Mouse (Mus musculus) natural killer cell, adult 2 months (primary cell): ENCODE measurements around the gene Mettl27.
"Not testable (repeated sequence)": the region's sequence is repeated elsewhere in the genome, so short reads cannot be mapped to it uniquely, and the experiment has no call there.

Source experiments
- DNase-seq, 2 experiments: peaks; one replicate each; pipeline ENCODE4 v3.0.0; 2022; ENCODE audit warnings: low spot score in 2 of 2

Gene Mettl27

GRCm38 (mm10) chr5:134920106-134920687 is 12.0 kb upstream of the Mettl27 start:
- DNase-seq: no peak

GRCm38 (mm10) chr5:134921106-134921505 is 11.1 kb upstream of the Mettl27 start:
- no peak for DNase-seq

DNA sequence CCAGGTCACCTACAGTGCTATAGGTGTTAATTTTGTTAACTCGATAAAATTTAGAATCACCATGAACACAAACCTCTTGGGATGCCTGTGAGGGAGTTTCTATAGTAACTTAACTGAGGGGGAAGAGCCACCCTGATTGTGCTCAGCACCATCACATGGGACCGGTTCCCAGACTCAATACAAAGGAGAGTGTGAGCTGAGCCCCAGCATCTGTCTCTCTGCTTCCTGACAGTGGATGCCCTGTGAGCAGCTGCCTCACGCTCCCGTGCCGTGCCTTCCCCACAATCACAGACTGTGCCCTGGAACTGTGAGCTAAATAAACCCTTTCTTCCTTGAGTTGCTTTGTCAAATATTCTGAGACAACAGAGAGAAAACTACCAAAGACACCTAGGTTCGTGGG is 9.0 kb upstream of the Mettl27 start:
- no peak for DNase-seq

DNA sequence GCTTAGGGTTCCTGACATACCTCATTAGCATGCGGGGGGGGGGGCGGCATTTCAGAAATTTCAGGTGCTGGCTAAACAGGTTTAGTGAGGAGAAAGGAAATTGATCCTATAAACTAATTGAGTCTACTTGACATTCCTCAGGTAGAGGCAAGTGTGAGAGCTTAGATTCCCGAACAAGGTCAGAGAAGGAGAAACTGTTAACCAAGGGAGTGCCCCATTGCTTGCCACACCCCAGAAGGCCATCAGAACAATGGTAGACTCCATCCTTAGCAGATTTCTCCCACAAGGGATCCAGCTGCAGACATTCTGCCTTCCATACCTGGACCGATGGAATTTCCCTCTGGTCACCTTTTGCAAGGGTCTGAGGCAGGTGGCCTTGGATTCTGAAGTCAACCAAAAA is 5.4 kb upstream of the Mettl27 start:
- DNase-seq: no peak

DNA sequence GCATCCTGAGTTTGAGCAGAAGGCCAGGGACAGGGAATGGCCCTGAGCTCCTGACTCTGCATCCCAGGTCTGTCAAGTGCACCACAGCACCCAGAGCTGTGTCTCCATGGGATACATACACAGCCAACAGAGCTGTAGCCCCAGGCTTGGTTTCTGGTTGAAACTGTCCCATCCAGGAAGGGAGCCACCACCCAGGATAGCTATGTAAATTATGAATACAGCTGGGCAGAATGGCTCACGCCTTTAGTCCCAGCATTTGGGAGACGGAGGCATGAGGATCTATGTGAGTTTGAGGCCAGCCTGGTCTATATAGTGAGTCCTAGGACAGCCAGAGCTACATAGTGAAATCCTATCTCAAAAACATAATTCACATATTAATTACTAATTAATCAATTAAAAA is 2.2 kb upstream of the Mettl27 start:
- DNase-seq: no peak

- DNase-seq: peak; percentile 72 to 74
Observed at GRCm38 (mm10) chr5:134932903-134933276, 722 bp downstream of the Mettl27 start.

DNA sequence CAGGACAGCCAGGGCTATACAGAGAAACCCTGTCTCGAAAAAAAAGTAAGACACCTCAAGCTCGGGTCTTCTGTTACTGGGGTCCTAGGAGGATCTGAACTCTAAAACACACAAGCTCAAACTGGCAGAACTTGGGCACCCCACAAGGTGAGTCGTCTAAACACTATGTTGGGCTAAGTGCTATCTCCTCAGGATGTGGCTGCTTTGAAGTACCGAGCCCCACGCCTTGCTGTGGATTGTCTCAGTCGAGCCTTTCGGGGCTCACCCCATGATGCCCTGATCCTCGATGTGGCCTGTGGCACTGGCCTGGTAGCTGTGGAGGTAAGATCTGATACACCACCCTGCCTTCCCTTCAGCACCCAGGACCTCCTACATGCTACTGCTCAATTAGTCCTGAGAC is 1.1 kb downstream of the Mettl27 start:
- peak; percentile 62 to 66 for DNase-seq

DNA sequence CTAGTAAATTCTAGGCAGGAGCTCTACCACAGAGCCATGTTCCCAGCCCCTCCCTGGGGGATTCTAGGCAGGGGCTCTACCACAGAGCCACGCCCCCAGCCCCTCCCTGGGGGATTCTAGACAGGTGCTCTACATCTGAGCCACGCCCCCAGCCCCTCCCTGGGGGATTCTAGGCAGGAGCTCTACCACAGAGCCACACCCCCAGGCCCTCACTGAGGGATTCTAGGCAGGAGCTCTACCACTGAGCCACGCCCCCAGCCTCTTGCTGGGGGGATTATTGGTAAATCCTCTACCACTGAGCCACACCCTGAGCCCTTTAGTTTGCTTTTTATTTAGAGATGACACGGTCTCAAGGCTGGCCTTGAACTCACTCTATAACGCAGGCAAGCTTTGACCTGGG is 1.5 kb downstream of the Mettl27 start:
- not testable (repeated sequence) for DNase-seq

DNA sequence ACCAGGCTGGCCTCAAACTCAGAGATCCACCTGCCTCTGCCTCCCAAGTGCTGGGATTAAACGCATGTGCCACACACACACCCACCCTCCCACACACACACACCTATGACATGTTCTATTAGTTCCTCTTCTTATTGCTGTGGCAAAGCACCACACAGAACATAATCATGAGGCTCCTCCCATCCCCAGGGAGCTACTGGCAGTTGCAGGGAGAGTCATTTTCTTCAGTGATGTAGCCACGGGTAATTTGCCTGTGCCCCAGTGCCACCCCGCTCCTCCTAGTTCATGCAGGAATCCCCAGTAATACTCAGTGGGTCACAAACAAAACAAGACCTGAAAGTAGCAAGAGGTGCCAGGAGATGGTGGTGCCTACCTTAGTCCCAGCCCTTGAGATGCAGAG is 2.5 kb downstream of the Mettl27 start:
- DNase-seq: peak in 1 of 2 experiments; percentile 32

DNA sequence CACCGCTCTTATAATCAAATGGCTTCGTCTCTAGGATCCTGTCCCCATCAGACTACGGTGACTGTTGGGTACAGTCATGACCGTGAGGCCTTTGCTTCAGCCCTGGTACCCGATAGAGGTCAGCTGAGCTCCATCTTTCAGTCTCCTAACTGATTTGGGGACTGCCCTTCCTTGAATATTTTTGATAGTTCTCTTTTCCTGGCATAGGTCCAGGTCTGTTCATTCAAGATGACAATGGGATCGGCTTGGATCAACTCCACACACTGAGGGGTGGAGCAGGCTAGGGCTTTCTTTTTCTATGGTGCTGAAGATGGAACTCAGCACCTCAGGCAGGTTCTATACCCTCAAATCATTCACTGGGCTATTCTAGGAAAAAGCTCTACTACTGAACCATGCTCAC is 3.9 kb downstream of the Mettl27 start:
- DNase-seq: no peak

DNA sequence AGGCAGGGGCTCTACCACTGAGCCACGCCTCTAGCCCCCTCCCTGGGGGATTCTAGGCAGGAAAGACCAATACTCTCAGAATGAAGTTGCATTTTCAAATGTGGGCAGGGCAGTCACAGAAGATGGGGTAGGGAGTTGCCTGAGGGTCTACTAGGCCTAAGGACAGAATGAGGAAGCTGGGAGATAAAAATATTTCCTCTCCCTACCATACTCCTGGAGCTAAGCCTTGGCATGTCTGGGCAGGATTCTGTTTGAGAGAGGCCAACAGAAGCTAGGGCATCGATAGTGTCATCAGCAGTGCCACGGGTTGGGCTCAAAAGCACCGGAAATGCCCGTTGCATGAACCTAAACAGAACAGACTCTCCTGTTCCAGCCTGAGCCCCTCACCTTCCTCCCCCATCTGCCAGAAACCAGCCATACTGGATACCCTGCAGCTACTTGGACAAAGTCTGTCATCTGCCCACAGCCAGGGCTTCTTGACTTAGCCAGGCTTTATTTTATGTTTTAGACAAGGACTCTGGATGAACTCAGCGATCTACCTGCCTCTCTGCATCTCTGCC is 4.5 kb downstream of the Mettl27 start:
- DNase-seq: no peak

GRCm38 (mm10) chr5:134939069-134939468 is 6.9 kb downstream of the Mettl27 start:
- no peak for DNase-seq

DNA sequence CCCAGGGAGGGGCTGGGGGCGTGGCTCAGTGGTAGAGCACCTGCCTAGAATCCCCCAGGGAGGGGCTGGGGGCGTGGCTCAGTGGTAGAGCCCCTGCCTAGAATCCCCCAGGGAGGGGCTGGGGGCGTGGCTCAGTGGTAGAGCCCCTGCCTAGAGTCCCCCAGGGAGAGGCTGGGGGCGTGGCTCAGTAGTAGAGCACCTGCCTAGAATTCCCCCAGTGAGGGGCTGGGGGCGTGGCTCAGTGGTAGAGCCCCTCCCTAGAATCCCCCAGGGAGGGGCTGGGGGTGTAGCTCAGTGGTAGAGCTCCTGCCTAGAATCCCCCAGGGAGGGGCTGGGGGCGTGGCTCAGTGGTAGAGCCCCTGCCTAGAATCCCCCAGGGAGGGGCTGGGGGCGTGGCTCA is 7.4 kb downstream of the Mettl27 start:
- DNase-seq: not testable (repeated sequence)

DNA sequence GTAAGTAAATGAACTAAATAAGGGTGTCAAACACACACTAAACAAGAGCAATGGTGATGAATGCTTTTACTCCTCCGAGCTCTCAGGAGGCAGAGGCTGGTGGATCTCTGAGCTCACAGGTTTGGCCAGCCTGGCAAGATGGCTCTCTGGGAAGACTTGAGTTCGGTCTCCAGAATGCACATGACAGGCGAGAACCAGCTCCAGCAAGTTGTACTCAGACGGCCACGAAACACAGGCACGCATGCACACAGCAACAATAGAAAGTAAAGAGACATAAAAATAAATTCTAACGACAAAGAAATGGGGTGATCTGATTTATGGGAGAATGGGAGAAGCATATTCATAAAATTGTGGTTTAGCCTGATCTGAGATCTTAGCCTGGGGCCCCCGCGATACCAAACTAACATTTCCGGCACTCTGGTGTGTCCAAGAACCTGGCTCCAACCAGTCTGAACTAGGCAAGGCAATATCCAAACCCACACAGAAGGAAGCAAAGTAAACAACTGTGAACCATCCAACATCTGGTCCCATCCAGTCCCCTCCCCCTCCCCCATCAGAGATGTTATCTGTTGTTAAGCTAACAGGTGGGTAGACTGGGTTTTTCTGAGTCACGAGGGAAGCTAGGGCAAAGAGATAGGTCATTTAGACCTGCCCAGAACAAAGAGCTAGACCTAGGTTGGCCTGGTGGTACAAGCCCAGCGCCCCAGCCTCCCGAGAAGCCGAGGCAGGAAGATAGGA is 9.5 kb downstream of the Mettl27 start:
- DNase-seq: no peak

DNA sequence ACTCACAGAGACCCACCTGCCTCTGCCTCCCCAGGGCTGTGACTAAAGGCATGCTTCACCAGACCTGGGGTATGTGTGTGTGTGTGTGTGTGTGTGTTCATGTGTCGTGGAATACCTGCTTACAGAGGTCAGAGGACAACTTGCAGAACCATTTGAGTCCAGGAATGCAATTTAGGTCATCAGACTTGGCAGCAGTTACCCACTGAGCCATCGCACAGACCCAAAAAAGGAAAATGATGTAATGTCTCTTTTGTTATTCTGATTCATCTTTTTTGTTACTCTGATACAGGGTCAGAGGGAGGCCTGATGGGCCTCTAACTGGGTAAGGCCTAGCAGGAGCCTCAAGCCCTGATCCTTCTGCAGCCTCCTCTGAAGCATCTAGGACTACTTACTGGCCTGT is 10.6 kb downstream of the Mettl27 start:
- DNase-seq: no peak

- DNase-seq: no peak
Observed at GRCm38 (mm10) chr5:134944179-134944578, 12.0 kb downstream of the Mettl27 start.

- DNase-seq: no peak
Observed at GRCm38 (mm10) chr5:134945266-134945959, 13.2 kb downstream of the Mettl27 start.

DNA sequence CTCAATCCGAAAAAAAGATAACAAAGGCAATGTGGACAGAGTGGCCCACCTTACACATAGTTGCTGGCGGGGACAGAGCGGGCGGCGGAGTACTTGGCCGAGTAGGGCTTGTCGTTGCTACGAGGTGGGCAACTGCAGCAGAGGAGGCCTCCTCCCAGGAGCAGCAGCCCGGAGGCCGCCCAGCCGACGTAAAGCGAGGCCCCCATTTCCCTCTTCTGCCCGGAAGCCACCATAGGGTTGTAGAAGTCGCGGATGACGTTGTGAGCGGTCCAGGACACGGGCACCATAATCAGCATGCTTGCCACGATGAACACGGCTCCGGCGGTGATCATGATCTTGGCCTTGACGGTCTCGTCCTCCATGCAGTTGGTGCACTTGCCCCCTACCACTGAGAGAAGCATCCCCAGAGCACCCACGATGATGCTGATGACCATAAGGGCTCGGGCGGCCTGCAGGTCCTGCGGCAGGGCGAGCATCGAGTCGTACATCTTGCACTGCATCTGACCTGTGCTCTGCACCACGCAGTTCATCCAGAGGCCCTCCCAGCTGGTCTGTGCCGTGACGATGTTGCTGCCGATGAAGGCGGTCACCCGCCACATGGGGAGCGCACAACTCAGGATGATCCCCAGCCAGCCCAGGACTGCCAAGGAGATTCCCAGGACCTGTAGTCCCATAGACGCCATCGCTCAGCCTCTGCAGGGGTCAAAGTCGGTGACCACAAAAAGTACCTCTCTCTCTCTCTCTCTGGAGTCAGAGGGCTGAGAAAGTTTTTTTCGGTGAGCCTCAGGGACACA is 14.1 kb downstream of the Mettl27 start:
- no peak for DNase-seq

DNA sequence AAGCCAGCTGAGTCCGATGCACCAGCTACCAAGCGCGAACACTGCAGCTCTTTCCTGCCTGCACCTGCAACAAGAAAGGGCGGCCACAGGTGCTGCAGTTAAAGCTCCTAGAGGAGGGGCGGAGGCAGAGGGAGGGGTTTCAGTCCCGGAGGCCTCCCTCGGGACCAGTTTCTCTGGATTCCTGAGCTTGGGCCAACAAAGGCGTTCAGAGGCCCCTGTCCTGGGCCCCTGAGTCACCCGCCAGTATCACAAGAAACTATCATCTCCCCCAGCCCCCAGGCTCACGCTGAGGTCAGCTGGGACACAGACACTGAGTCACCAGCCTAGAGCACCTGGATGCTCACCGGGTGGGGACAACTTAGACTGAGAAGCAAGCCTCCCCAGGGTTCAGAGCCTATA is 14.7 kb downstream of the Mettl27 start, which contains the start of gene Cldn4:
Gene Cldn4 (minus strand): TSS at position 78 of the 399 bp plus-strand sequence.
- DNase-seq: no peak

DNA sequence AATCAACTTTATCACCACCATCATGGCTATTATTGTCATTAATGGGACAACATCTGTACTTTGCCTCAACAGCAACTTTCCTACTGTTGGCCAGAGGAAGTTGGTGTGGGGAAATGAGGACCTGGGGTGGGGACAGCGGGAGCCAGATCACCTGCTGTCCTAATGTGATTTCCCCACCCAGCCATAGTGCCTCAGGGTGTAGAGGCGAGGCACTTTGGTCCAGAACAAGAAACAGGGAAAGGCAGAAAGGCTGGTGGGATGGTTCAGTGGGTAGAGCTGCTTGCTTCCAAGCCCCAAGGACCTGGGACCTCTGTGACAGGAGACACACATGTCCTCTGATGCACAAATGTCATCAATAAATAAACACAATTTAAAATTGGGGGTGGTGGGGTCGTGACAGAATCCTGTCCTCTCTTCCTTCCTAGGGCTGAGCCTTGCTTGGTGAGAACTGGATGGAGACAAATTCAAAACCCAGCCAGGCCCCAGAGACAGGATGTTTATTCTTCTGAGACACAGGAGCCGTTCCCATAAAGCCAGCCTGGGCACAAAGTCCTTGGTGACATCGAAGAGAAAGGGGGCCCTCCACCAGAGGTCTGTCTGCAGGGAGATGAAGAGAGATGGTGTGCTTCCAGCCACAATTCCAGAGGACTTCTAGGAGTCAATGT is 15.4 kb downstream of the Mettl27 start:
- no peak for DNase-seq

GRCm38 (mm10) chr5:134948085-134948439 is 15.9 kb downstream of the Mettl27 start:
- no peak for DNase-seq
